18 mouse cellular contexts compared by ENCODE assay signal in the genomic region with DNA sequence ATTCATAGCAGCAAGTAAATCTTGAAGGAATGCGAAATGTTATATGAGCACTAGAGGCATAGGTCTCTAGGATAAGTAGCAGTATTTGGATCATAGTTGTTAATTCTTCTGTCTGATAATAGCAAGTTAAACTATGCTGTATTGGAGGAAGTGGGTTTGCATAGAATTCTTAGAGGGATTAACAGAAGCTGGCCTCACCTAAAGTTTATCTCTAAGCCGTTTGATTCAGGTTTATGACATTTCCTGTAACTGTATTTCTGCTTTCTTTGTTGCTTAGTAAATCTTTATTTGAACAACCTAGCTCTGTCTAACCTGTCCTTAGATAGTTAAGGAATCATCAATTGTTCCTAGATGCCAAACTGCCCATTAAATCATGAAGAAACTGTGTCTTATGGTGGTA. TPM values are rescaled to one million over a fixed set of nuclear protein-coding genes. Genes with fewer than 3 reads are reported as not detected.
DNase-seq lines count a peak whose midpoint lies in the region; TF ChIP-seq lines count a peak whose summit lies in the region.
"Had no signal": no experiment of that assay in that cellular context is flagged by ENCODE, and none has a peak within 500 bp of the region (broad histone marks: within the 10 kb centered on the region; RNA-seq: fewer than 3 reads in every experiment).

No protein-coding gene starts in this region.

- DNase-seq in MEL (ENCODE audit: low read depth, low spot score) (peak; percentile 43), MEL-GATA-1-ER (ENCODE audit: extremely low read depth, low read depth) (peak; percentile 13)
- DNase-seq in cerebellum, adult 11 months, result no peak
- DNase-seq in layer of hippocampus, adult 2 months (ENCODE audit: low spot score in 2 of 2), result no peak
- DNase-seq: adrenal gland, adult 2 months; adrenal gland, adult 8-10 months; adrenal gland, postnatal 10 days; adrenal gland, postnatal 14 days; adrenal gland, postnatal 25 days; adrenal gland, postnatal 36 days; B cell, adult 2 months; cerebellum, adult 11-12 months; cerebellum, adult 18-20 months; cerebellum, adult 2 months; cerebellum, adult 8-10 months; cerebellum, adult 9-10 months had no signal

- no peak overlapping the region for H3K27ac ChIP-seq in MEL (ENCODE audit: control insufficient read depth, low read depth, low read length)
- no peak overlapping the region for H3K27ac ChIP-seq in layer of hippocampus, adult 2 months

- TF ChIP-seq POLR2A in MEL (IDR thresholded peaks at IDR 0.05; ENCODE audit: control insufficient read depth in 1 of 2, insufficient read depth in 1 of 2, low read depth in 1 of 2, low read length in 2 of 2, poor library complexity in 1 of 2), result no peak

- H3K4me1 ChIP-seq in MEL (ENCODE audit: control insufficient read depth in 1 of 2, insufficient read depth in 2 of 2, low read length in 2 of 2), result peaks cover 2 to 6% of the 10 kb centered on the region in 2 experiments; a peak in 2 of 4 replicates

- TF ChIP-seq RAD21 in MEL (IDR thresholded peaks at IDR 0.05; ENCODE audit: low read depth, low read length), result no peak

- no peaks in the 10 kb centered on the region for H3K27me3 ChIP-seq in MEL (ENCODE audit: control insufficient read depth in 1 of 2, insufficient read depth in 2 of 2, low read length in 2 of 2)

- H3K4me3 ChIP-seq in MEL (ENCODE audit: control insufficient read depth in 1 of 2, insufficient read depth in 1 of 2, low read depth in 2 of 2, low read length in 2 of 2), result no peak overlapping the region
- no peak overlapping the region for H3K4me3 ChIP-seq in layer of hippocampus, adult 2 months

- H3K79me2 ChIP-seq in MEL (ENCODE audit: control insufficient read depth, insufficient read depth, low read length, poor library complexity), result no peaks in the 10 kb centered on the region

- H3K9me3 ChIP-seq in MEL (replicated peaks; ENCODE audit: insufficient read depth, low read length), result no peaks in the 10 kb centered on the region

- TF ChIP-seq CTCF in MEL (IDR thresholded peaks at IDR 0.05 in 2 of 3, conservative IDR thresholded peaks at IDR 0.05 in 1 of 3; ENCODE audit: control insufficient read depth in 1 of 3, insufficient read depth in 1 of 3, low read depth in 2 of 3, low read length in 3 of 3, poor library complexity in 1 of 3, severe bottlenecking in 1 of 3), result no peak
- TF ChIP-seq CTCF in layer of hippocampus, adult 2 months (conservative IDR thresholded peaks at IDR 0.05), result no peak

- H3K9ac ChIP-seq in MEL (ENCODE audit: control insufficient read depth, low read depth, low read length, poor library complexity, severe bottlenecking), result no peak overlapping the region

- TF ChIP-seq EP300 in MEL (IDR thresholded peaks at IDR 0.05; ENCODE audit: low read depth in 1 of 2, low read length in 2 of 2), result peak; percentile 63 to 83; a peak in 3 of 4 replicates

- H3K36me3 ChIP-seq in MEL (ENCODE audit: control insufficient read depth in 1 of 2, insufficient read depth in 2 of 2, low read length in 2 of 2), result peaks cover 0 to 7% of the 10 kb centered on the region in 2 experiments; a peak in 2 of 4 replicates
- H3K36me3 ChIP-seq: G1E had no signal

TF ChIP-seq in MEL, 35 proteins besides CTCF, POLR2A, EP300 and RAD21:
- peak; percentile 47; the same call in 1 of the 2 replicates for TF ChIP-seq GATA1 (IDR thresholded peaks at IDR 0.05; ENCODE audit: low read depth, low read length)
- 0 out of 2 replicates have a peak, but pooled peaks have one; percentile 10 for TF ChIP-seq ZNF384 (IDR thresholded peaks at IDR 0.05; ENCODE audit: low read depth, low read length)
- peak; percentile 64 for TF ChIP-seq RCOR1 (IDR thresholded peaks at IDR 0.05; ENCODE audit: low read depth, low read length)
- TF ChIP-seq MYC (IDR thresholded peaks at IDR 0.05; ENCODE audit: low read depth, low read length), result no peak
- 0 out of 2 replicates have a peak, but pooled peaks have one; percentile 44 for TF ChIP-seq MYB (IDR thresholded peaks at IDR 0.05; ENCODE audit: low read depth, low read length)

RNA-seq across cellular contexts. Expression of a gene that starts 3.5 kb away (rescaled TPM):
- total RNA-seq in MEL (2012; rRNA removed), result not detected in 2 replicates
- not detected for polyA plus RNA-seq in MEL (2012; ENCODE audit: insufficient read depth in 1 of 2, insufficient read length in 2 of 2, low read depth in 1 of 2, low replicate concordance in 2 of 2, missing spikeins in 1 of 2)
- 10 to 100 TPM; 12.4 to 14.7 TPM for total RNA-seq in layer of hippocampus, adult 2 months (2021)
- polyA plus RNA-seq: CD4-positive, CD25-positive, alpha-beta regulatory T cell, adult 4 months; G1E had no signal

Comparison
In these comparisons a context has a peak if more than half of its experiments do, and no peak if none do; other contexts are left out.
1. DNase-seq: peak in MEL (single experiment) and MEL-GATA-1-ER (single experiment); none in cerebellum, adult 11 months (single experiment) and layer of hippocampus, adult 2 months (0 of 2).
2. RNA of a gene that starts 3.5 kb away (total RNA-seq): 12.4 to 14.7 TPM in layer of hippocampus, adult 2 months; not detected in MEL; every median in the first group is over 10 times any median in the second.